Mouse (Mus musculus): Measurements from ENCODE around the gene Hist1h3a.
"Not testable (repeated sequence)": the region's sequence is repeated elsewhere in the genome, so short reads cannot be mapped to it uniquely, and the experiment has no call there.

Hist1h3a gene

GRCm38 (mm10) chr13:23728472-23729191, 33.6 kb downstream of the Hist1h3a start:
- Histone ChIP-seq H3K9me3 (ENCODE audit: low read length) (no peaks in the 10 kb centered on the region), H3K36me3 (ENCODE audit: insufficient read depth, low read length) (no peaks in the 10 kb centered on the region), H3K4me1 (replicated peaks; ENCODE audit: low read depth, low read length) (peaks cover 5% of the 10 kb centered on the region; the same call in 1 of the 2 replicates), H3K27me3 (ENCODE audit: insufficient read depth, low read length) (peaks cover 21% of the 10 kb centered on the region), H3K4me3 (replicated peaks; ENCODE audit: low read length) (no peak overlapping the region)
- TF ChIP-seq POU5F1 (IDR thresholded peaks at IDR 0.05; ENCODE audit: borderline replicate concordance, low read length) = no peak

GRCm38 (mm10) chr13:23725213-23725612, 37.0 kb downstream of the Hist1h3a start:
- H3K9me3 ChIP-seq (ENCODE audit: low read length) = no peaks in the 10 kb centered on the region
- H3K36me3 ChIP-seq (ENCODE audit: insufficient read depth, low read length) = no peaks in the 10 kb centered on the region
- no peak for TF ChIP-seq CTCF (conservative IDR thresholded peaks at IDR 0.05; ENCODE audit: low read length)
- TF ChIP-seq NANOG (IDR thresholded peaks at IDR 0.05; ENCODE audit: borderline replicate concordance, low read length) = no peak
- TF ChIP-seq POU5F1 (IDR thresholded peaks at IDR 0.05; ENCODE audit: borderline replicate concordance, low read length) = no peak
- peaks cover 21% of the 10 kb centered on the region for H3K27me3 ChIP-seq (ENCODE audit: insufficient read depth, low read length)
- H3K4me3 ChIP-seq (replicated peaks; ENCODE audit: low read length) = no peak overlapping the region
- peaks cover 5% of the 10 kb centered on the region; the same call in 1 of the 2 replicates for H3K4me1 ChIP-seq (replicated peaks; ENCODE audit: low read depth, low read length)

- Histone ChIP-seq H3K9me3 (ENCODE audit: low read length) (no peaks in the 10 kb centered on the region), H3K4me1 (replicated peaks; ENCODE audit: low read depth, low read length) (peaks cover 4% of the 10 kb centered on the region; the same call in 1 of the 2 replicates), H3K36me3 (ENCODE audit: insufficient read depth, low read length) (no peaks in the 10 kb centered on the region), H3K4me3 (replicated peaks; ENCODE audit: low read length) (no peak overlapping the region), H3K27me3 (ENCODE audit: insufficient read depth, low read length) (peaks cover 19% of the 10 kb centered on the region)
- TF ChIP-seq CTCF (conservative IDR thresholded peaks at IDR 0.05; ENCODE audit: low read length) = no peak
- no peak for TF ChIP-seq POU5F1 (IDR thresholded peaks at IDR 0.05; ENCODE audit: borderline replicate concordance, low read length)
Measured at GRCm38 (mm10) chr13:23724239-23724638, 37.9 kb downstream of the Hist1h3a start.

- not testable (repeated sequence) for H3K27me3 ChIP-seq (ENCODE audit: insufficient read depth, low read length); H3K9me3 ChIP-seq (ENCODE audit: low read length); H3K36me3 ChIP-seq (ENCODE audit: insufficient read depth, low read length); H3K4me3 ChIP-seq (replicated peaks; ENCODE audit: low read length)
- H3K4me1 ChIP-seq (replicated peaks; ENCODE audit: low read depth, low read length) = peaks cover 11% of the 10 kb centered on the region; the same call in 1 of the 2 replicates
Measured at GRCm38 (mm10) chr13:23717593-23718245, 44.5 kb downstream of the Hist1h3a start.

- no peak overlapping the region for H3K4me3 ChIP-seq (replicated peaks; ENCODE audit: low read length)
- TF ChIP-seq CTCF (conservative IDR thresholded peaks at IDR 0.05; ENCODE audit: low read length) (no peak), POU5F1 (IDR thresholded peaks at IDR 0.05; ENCODE audit: borderline replicate concordance, low read length) (no peak), NANOG (IDR thresholded peaks at IDR 0.05; ENCODE audit: borderline replicate concordance, low read length) (no peak)
- no peaks in the 10 kb centered on the region for H3K27me3 ChIP-seq (ENCODE audit: insufficient read depth, low read length)
- H3K36me3 ChIP-seq (ENCODE audit: insufficient read depth, low read length) = no peaks in the 10 kb centered on the region
- peaks cover 11% of the 10 kb centered on the region; the same call in 1 of the 2 replicates for H3K4me1 ChIP-seq (replicated peaks; ENCODE audit: low read depth, low read length)
- no peaks in the 10 kb centered on the region for H3K9me3 ChIP-seq (ENCODE audit: low read length)
Measured at GRCm38 (mm10) chr13:23717176-23717575, 45.0 kb downstream of the Hist1h3a start.

- TF ChIP-seq CTCF (conservative IDR thresholded peaks at IDR 0.05; ENCODE audit: low read length) = no peak
- no peak for TF ChIP-seq NANOG (IDR thresholded peaks at IDR 0.05; ENCODE audit: borderline replicate concordance, low read length)
- H3K36me3 ChIP-seq (ENCODE audit: insufficient read depth, low read length) = no peaks in the 10 kb centered on the region
- H3K27me3 ChIP-seq (ENCODE audit: insufficient read depth, low read length) = peaks cover 4% of the 10 kb centered on the region; the same call in 1 of the 2 replicates
- H3K4me1 ChIP-seq (replicated peaks; ENCODE audit: low read depth, low read length) = peaks cover 11% of the 10 kb centered on the region; the same call in 1 of the 2 replicates
- no peak overlapping the region for H3K4me3 ChIP-seq (replicated peaks; ENCODE audit: low read length)
- no peaks in the 10 kb centered on the region for H3K9me3 ChIP-seq (ENCODE audit: low read length)
Measured at GRCm38 (mm10) chr13:23716261-23717042, 45.7 kb downstream of the Hist1h3a start.

Measured in E14TG2a.4 (cell line).